Mouse (Mus musculus) embryonic facial prominence, embryonic 12.5 days (tissue): Measurements from ENCODE around the gene Opn4. TPM values are rescaled to one million over a fixed set of nuclear protein-coding genes. Genes with fewer than 3 reads are reported as not detected.

ENCODE experiments used
- ATAC-seq: fragments of 200-750 bp; cut with Nextera tagmentation; 2 replicates; pipeline ENCODE4 v1.8.0; 2017; ENCODE audit not compliant: insufficient number of reproducible peaks, insufficient read depth, low FRiP score, low TSS enrichment
- H3K27ac ChIP-seq: fragments of 300-500 bp; sonication (generic); 2 replicates; pipeline ENCODE4 v1.5.1; 2016; ENCODE audit warnings: mild to moderate bottlenecking
- H3K27me3 ChIP-seq: fragments of 300-500 bp; sonication (generic); 2 replicates; pipeline ENCODE4 v1.6.1; 2016; ENCODE audit warnings: mild to moderate bottlenecking, moderate library complexity
- H3K36me3 ChIP-seq: fragments of 300-500 bp; sonication (generic); 2 replicates; pipeline ENCODE4 v1.6.1; 2016; ENCODE audit warnings: mild to moderate bottlenecking
- H3K4me1 ChIP-seq: fragments of 300-500 bp; sonication (generic); 2 replicates; pipeline ENCODE4 v1.6.1; 2016
- H3K4me2 ChIP-seq: fragments of 300-500 bp; sonication (generic); replicated peaks from 2 replicates; pipeline ENCODE4 v1.6.1; 2016; ENCODE audit warnings: mild to moderate bottlenecking, moderate library complexity
- H3K4me3 ChIP-seq: fragments of 300-500 bp; sonication (generic); 2 replicates; pipeline ENCODE4 v1.5.1; 2016; ENCODE audit warnings: mild to moderate bottlenecking
- H3K9ac ChIP-seq: fragments of 300-500 bp; sonication (generic); 2 replicates; pipeline ENCODE4 v1.6.1; 2016; ENCODE audit warnings: mild to moderate bottlenecking, moderate library complexity
- H3K9me3 ChIP-seq: fragments of 300-500 bp; sonication (generic); 2 replicates; pipeline ENCODE4 v1.6.1; 2016; ENCODE audit warnings: mild to moderate bottlenecking, moderate library complexity
- WGBS: fragments of 180-500 bp; shearing (Covaris S2); methylation state at CpG from one replicate; pipeline ENCODE4 v1.1.7; 2016; 5-methylcytosine and 5-hydroxymethylcytosine counted together
- polyA plus RNA-seq: library from polyadenylated mRNA; unstranded; fragments of >200 nt; fragmentation: Nextera tagmentation; extraction: Ambion mirVana; gene quantifications from 2 replicates; pipeline ENCODE4 v1.2.1, GENCODE M21; 2016

Opn4 gene
- 0.97 and 1.1 TPM in 2 replicates for polyA plus RNA-seq

DNA sequence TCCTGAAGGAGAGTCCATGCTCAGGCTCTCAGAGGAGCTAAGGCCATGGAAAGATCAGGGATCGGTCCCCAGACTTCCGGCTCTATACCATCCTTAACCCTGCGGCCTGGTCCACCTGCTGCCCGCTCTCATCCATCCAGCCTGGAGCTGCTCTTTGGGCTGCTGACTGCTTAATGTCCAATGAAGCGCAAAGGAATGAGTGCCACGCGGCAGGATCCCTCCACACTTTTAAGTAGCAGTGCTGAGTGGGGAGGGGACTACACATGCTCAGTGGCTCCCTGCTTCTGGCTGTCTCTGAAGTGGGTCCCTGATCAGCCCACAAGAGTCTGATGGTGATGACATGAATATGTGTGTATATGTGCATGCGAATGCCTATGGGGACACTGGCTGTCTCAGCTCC is at the start of gene Opn4:
Opn4 (minus strand) TSS at position 202 of the 400 bp plus-strand sequence.
- 84% methylated on average over 8 of the region's 8 CpGs for WGBS
- Histone ChIP-seq H3K4me1 (peaks cover 2% of the 10 kb centered on the region; the same call in 1 of the 2 replicates), H3K27ac (no peak within 1 kb of the TSS), H3K4me2 (no peak within 1 kb of the TSS), H3K36me3 (no peaks in the 10 kb centered on the region), H3K9me3 (no peaks in the 10 kb centered on the region), H3K4me3 (no peak within 1 kb of the TSS), H3K27me3 (no peaks in the 10 kb centered on the region), H3K9ac (no peak within 1 kb of the TSS; the same call in 1 of the 2 replicates)
- ATAC-seq = no peak

DNA sequence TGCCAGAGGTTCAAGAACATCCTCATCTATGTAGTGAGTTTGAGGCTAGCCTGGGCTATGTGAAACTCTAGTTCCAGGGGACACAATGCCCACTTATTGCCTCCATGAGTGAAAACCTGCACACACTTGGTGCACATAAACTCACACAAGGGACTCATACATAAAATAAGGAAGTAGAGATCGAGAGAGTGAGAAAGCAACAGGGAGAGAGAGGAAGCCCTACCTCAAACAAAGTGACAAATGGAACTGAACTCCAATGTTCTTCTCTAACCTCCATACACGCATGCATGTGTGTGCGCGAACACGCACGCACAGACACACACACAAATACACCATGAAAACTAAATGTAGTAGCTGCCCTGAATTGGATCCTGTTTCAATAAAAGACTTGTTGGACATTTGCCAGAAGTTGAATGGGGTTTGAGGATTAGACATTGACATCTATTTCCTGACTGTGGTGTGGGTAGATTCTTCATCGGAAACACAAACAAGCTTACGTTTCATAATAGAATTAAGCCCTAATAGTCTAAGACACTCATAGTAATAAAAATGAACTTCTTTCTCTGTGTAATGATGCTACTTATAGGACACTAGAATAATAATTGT is 48.0 kb upstream of the Opn4 start:
- Histone ChIP-seq H3K27me3 (no peaks in the 10 kb centered on the region), H3K4me2 (no peak overlapping the region), H3K4me1 (no peaks in the 10 kb centered on the region), H3K27ac (no peak overlapping the region), H3K9me3 (no peaks in the 10 kb centered on the region), H3K4me3 (no peak overlapping the region), H3K36me3 (no peaks in the 10 kb centered on the region), H3K9ac (no peak overlapping the region)
- WGBS = 82% methylated on average over 8 of the region's 8 CpGs
- ATAC-seq = no peak

DNA sequence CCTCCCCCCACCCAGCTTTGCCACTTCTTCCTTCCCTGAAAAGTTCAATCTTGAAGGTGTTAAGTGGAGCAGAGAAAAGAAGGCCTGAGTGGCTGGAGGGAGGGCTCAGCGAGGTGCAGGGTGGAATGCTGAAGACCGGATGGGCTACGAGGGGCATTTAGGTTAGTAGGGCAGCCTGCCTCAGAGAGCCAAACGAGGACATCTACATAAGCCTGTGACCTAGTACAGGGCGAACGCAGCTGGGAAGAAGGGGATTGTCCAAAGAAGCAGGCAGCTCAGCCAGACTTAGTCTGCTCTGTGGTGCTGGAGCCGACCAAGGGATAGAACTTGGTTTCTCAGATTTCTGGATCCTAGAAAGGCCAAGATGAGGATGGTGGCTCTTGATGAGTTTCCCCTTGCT is 44.2 kb upstream of the Opn4 start:
- Histone ChIP-seq H3K4me1 (no peaks in the 10 kb centered on the region), H3K9ac (no peak overlapping the region), H3K9me3 (no peaks in the 10 kb centered on the region), H3K4me2 (no peak overlapping the region), H3K27ac (no peak overlapping the region), H3K4me3 (no peak overlapping the region), H3K36me3 (no peaks in the 10 kb centered on the region), H3K27me3 (no peaks in the 10 kb centered on the region)
- no peak for ATAC-seq
- WGBS = 71% methylated on average over 7 of the region's 7 CpGs

DNA sequence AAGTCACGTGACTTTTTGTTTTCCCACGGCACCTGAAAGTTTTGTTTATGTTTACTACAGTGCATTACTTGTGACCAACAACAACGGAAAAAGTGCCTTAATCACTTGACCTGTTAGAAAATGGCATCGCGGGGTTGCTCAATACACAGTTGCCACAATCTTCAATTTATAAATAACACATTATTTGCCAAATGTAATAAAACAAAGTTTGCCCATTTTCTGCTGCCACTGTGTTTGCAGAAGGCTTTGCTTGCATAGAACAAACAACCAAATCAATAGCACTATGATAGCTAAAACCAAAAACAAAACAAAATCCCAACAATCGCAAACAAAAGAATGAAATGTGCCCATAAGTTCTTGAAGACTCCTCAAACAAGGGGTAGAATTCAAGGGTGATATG is 35.8 kb upstream of the Opn4 start:
- Histone ChIP-seq H3K9ac (no peak overlapping the region), H3K27me3 (no peaks in the 10 kb centered on the region), H3K9me3 (no peaks in the 10 kb centered on the region), H3K4me3 (no peak overlapping the region), H3K36me3 (no peaks in the 10 kb centered on the region), H3K4me1 (no peaks in the 10 kb centered on the region), H3K27ac (no peak overlapping the region), H3K4me2 (no peak overlapping the region)
- 86% methylated on average over 6 of the region's 6 CpGs for WGBS
- no peak for ATAC-seq

DNA sequence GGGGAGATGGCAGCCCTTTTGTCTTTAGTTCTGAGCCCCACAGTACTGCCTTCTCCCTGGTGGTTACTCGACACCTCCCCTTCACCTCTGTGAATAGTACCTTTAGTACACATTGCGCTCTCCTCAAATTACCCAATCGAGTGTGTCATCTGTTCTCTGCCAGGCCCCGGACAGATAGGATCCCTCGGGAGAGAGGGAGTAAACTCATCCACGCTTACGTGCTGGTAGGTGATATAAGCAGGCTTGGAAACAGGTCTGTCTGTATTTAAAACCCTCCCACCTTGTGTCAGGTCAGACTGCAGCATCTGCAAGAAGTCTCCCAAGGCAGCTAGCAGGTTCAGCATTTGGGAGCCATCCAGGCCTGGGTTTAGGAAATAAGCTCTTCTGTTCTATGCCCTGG is 35.2 kb upstream of the Opn4 start:
- Histone ChIP-seq H3K36me3 (no peaks in the 10 kb centered on the region), H3K9me3 (no peaks in the 10 kb centered on the region), H3K4me1 (no peaks in the 10 kb centered on the region), H3K4me2 (no peak overlapping the region), H3K27ac (no peak overlapping the region), H3K27me3 (no peaks in the 10 kb centered on the region), H3K9ac (no peak overlapping the region), H3K4me3 (no peak overlapping the region)
- ATAC-seq = no peak
- 24% methylated on average over 7 of the region's 7 CpGs for WGBS

DNA sequence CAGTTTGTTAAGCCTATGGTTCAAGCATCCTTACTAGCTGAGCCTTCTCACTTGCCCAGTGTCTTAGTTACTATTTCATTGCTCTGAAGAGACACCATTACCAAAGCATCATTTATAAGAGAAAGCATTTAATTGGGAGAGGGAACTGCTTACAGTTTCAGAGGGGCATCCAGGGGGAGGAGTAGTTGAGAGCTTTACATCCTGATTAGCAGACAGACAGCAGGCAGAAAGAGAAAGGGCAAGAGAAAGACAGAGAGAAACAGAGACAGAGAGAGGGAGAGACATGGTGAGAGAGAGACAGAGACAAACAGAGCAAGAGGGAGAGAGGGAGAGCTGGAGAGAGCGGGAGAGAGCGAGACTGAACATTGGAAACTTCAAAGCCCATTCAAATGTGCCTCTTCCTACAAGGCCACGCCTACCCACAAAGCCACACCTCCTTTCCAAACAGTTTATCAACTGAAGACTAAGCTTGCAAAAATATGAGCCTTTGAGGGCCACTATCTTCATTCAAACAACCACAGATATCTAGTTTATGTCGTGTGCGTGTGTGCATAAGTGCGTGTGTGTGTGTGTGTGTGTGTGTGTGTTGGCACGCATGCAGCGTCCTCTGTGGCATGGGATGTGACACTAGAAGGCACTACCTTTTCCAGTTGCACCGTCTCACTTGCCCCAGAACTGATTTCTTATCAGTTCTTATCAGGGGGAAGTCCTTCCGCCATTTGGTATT is 32.9 kb upstream of the Opn4 start:
- no peaks in the 10 kb centered on the region for H3K36me3 ChIP-seq
- no peak for ATAC-seq
- 73% methylated on average over 10 of the region's 10 CpGs for WGBS

DNA sequence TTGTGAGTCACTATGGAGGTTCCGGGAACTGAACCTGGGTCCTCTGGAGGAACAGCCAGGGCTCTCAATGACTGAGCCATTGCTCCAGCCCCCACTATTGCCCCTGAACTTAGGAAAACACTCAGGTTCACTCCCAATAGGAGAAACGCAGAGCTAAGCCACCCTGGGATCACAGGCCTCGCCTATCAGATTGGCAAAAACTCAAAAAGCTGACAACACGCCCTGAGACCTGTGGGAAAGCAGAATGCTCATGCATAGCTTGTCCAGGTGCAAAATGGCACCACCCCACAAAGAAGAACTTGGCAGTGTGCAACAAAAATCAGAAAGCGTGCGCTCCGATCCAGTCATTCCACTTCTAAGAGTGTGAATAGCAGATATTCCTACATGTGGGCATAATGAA is 26.9 kb upstream of the Opn4 start:
- ATAC-seq = no peak

More for the DNA sequence above, 32.9 kb upstream of the Opn4 start:
- Histone ChIP-seq H3K4me2 (no peak overlapping the region), H3K27me3 (no peaks in the 10 kb centered on the region), H3K9me3 (no peaks in the 10 kb centered on the region), H3K4me3 (no peak overlapping the region), H3K4me1 (no peaks in the 10 kb centered on the region), H3K9ac (no peak overlapping the region), H3K27ac (no peak overlapping the region)

DNA sequence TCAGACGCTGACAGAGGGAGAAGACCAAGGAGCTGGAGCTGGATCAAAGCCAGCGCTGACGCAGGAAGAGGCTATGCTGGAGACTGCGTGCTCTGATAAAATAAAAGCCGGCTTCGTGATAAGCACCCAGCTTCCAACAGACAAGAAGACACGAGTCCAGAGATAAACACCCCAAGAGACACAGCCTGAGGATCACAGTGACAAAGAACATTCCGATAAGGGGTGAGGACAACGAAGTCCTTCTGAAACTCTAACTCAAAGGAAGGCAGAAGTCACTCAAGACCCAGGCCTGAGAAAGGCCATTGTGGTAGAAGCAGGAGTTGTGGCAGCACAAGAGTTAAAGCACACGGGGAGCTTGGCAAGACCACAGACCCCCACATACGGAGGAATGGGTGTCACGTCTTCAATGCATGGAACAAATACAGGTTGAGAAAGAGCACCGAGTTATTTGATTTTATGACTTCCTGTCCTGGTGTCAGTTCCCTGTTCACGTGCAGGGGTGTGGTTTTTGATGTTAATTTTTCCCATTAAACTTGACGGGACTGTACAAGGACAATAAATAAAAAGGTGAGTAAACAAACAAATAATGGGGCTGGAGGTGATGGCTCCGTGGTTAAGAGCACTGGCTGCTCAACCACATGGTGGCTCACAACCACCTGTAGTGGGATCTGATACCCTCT is 23.7 kb upstream of the Opn4 start:
- Histone ChIP-seq H3K9ac (no peak overlapping the region), H3K4me3 (no peak overlapping the region), H3K4me1 (no peaks in the 10 kb centered on the region), H3K4me2 (no peak overlapping the region), H3K27me3 (no peaks in the 10 kb centered on the region), H3K9me3 (no peaks in the 10 kb centered on the region), H3K27ac (no peak overlapping the region), H3K36me3 (no peaks in the 10 kb centered on the region)
- ATAC-seq = no peak
- 79% methylated on average over 16 of the region's 16 CpGs for WGBS

More for the DNA sequence above, 26.9 kb upstream of the Opn4 start:
- H3K27ac ChIP-seq = no peak overlapping the region
- WGBS = 83% methylated on average over 7 of the region's 7 CpGs
- H3K9ac ChIP-seq = no peak overlapping the region
- no peaks in the 10 kb centered on the region for H3K36me3 ChIP-seq
- no peak overlapping the region for H3K4me3 ChIP-seq
- H3K4me2 ChIP-seq = no peak overlapping the region
- no peaks in the 10 kb centered on the region for H3K4me1 ChIP-seq
- H3K27me3 ChIP-seq = no peaks in the 10 kb centered on the region
- H3K9me3 ChIP-seq = no peaks in the 10 kb centered on the region

DNA sequence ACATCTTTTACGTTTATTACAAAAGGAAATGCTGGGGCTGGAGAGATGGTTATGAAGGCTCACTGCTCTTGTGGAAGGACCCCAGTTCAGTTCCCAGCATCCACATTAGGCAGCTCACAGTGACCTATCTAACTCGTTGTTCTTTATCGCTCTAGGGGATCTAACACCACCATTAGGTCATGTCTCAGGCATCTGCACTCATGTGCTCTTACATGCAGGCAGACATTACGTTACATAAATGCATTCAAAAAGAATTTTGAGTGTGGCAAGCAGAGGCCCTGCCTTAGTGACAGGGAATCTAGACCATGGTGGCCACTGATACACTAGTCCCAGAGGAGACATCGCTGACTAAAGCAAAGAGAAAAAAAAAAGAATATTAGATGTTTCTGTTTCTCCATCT is 23.1 kb upstream of the Opn4 start:
- H3K4me3 ChIP-seq = no peak overlapping the region
- H3K9ac ChIP-seq = no peak overlapping the region
- no peaks in the 10 kb centered on the region for H3K9me3 ChIP-seq
- H3K4me2 ChIP-seq = no peak overlapping the region
- WGBS = 86% methylated on average over 5 of the region's 5 CpGs
- ATAC-seq = no peak
- H3K4me1 ChIP-seq = no peaks in the 10 kb centered on the region
- H3K36me3 ChIP-seq = no peaks in the 10 kb centered on the region
- H3K27ac ChIP-seq = no peak overlapping the region
- H3K27me3 ChIP-seq = no peaks in the 10 kb centered on the region

DNA sequence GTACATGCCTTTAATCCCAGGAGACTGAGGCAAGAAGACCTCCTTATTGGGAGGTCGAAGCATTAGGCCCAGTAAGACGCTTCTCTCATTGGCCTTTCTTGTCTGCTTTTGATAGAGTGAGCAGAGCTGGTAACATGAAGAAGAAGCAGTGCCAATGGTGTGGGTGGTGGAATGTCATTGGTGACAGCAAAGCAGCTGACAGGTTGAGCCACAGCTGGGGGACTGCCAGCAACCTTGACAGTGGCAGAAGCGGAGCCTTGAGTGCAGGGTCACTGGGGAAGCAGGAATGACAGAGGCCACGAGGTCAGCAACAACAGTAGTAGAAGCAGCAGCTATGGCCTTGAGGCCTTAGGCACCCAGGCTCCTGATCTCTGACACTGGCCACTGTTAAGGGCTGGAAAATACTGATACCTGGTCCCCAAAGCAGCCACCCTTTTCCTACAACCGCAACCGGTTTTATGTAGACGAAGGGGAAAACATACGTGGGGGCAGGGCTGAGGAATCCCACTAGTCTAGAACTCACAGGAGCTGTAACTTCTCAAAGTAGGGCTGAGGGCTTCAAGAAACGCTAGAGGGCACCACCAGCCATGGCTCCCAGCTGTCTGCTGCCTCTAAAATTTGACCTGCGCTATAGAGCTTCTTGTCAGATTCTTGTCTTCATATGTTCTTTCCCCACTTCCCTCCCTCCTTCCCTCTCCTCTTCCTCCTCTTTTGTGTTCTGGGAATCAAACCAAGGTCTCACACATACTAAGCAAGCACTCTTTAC is 20.9 kb upstream of the Opn4 start:
- Histone ChIP-seq H3K9me3 (no peaks in the 10 kb centered on the region), H3K4me1 (no peaks in the 10 kb centered on the region), H3K4me3 (no peak overlapping the region), H3K4me2 (no peak overlapping the region), H3K36me3 (no peaks in the 10 kb centered on the region), H3K9ac (no peak overlapping the region), H3K27ac (no peak overlapping the region), H3K27me3 (peaks cover 4% of the 10 kb centered on the region)
- WGBS = 30% methylated on average over 10 of the region's 10 CpGs
- ATAC-seq = no peak

DNA sequence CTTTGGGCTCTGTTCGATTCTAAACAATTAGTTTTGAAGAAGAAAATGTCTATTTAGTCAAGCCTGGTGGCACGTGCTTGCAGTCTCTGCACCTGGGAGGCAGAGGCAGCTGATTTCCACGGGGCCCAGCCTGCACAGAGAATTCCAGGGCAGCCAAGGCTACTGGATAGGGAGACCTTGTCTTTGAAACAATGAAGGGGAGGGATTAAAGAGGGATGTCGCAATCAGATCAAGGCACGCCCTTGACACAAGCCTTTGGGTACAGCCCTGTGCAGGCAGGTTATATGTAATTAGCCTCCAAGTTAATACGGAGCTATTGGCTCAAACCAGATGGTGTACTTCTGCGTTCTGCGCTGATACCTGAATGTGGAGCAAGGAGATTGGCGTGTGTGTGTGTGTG is 18.9 kb upstream of the Opn4 start:
- no peak overlapping the region for H3K4me2 ChIP-seq
- H3K27ac ChIP-seq = no peak overlapping the region
- H3K4me1 ChIP-seq = peaks cover 4% of the 10 kb centered on the region
- peaks cover 24% of the 10 kb centered on the region for H3K27me3 ChIP-seq
- no peak overlapping the region for H3K4me3 ChIP-seq
- ATAC-seq = no peak
- WGBS = 27% methylated on average over 9 of the region's 9 CpGs
- no peaks in the 10 kb centered on the region for H3K36me3 ChIP-seq
- no peak overlapping the region for H3K9ac ChIP-seq
- H3K9me3 ChIP-seq = no peaks in the 10 kb centered on the region
